ENCODE assay signal across 8 mouse cellular contexts in genomic region chr13:51644829-51645789, GRCm38 (mm10). TPM values are rescaled to one million over a fixed set of nuclear protein-coding genes. Genes with fewer than 3 reads are reported as not detected.
A peak's percentile ranks its signal among the peaks of the same experiment; 100 is the strongest.
DNase-seq lines count a peak whose midpoint lies in the region; ATAC-seq and TF ChIP-seq lines count a peak whose summit lies in the region.

TSS of gene Cks2 (plus strand) at chr13:51645232.

- peak within 1 kb of the TSS; percentile 71 for H3K4me3 ChIP-seq in cortical plate, adult 2 months (ENCODE audit: insufficient read depth, low read length)
- H3K4me3 ChIP-seq in megakaryocyte, embryonic 14.5 days (replicated peaks), result peak within 1 kb of the TSS; percentile 98

- peaks cover 15% of the 10 kb centered on the region for H3K36me3 ChIP-seq in megakaryocyte, embryonic 14.5 days (replicated peaks; ENCODE audit: low read length)

- no peaks in the 10 kb centered on the region for H3K4me1 ChIP-seq in cortical plate, adult 2 months (ENCODE audit: control insufficient read depth, insufficient read depth, low read length)
- H3K4me1 ChIP-seq in megakaryocyte, embryonic 14.5 days, result peaks cover 43% of the 10 kb centered on the region

- ATAC-seq in activated CD4-positive, CD25-positive, alpha-beta regulatory T cell, adult 4 months, result peak; percentile 98

- H3K9me3 ChIP-seq in megakaryocyte, embryonic 14.5 days, result no peaks in the 10 kb centered on the region

- DNase-seq in gastrocnemius, adult 8-10 months (ENCODE audit: low spot score in 2 of 2), result peak; percentile 92 to 94
- peak; percentile 96 for DNase-seq in hindlimb bud, embryonic 11.5 days (ENCODE audit: extremely low spot score, low read depth, low spot score)
- peak; percentile 86 to 98 for DNase-seq in left cerebral cortex, adult 8-10 months (ENCODE audit: low spot score in 2 of 2)
- peak; percentile 99 to 100 for DNase-seq in right cerebral cortex, postnatal 10 days (ENCODE audit: low spot score in 2 of 2)
- peak; percentile 86 for DNase-seq in urinary bladder, postnatal 25 days (ENCODE audit: low spot score)

- no peak for TF ChIP-seq CTCF in cortical plate, adult 2 months (IDR thresholded peaks at IDR 0.05; ENCODE audit: extremely low read depth, insufficient read depth, low read length)

- no peaks in the 10 kb centered on the region for H3K27me3 ChIP-seq in megakaryocyte, embryonic 14.5 days (replicated peaks)

- TF ChIP-seq POLR2A in cortical plate, adult 2 months (IDR thresholded peaks at IDR 0.05; ENCODE audit: extremely low read depth, insufficient read depth, low read length), result peak; percentile 69; the same call in 1 of the 2 replicates

- H3K27ac ChIP-seq in cortical plate, adult 2 months (ENCODE audit: insufficient read depth, low read length), result no peak within 1 kb of the TSS

RNA-seq across cellular contexts. Expression of gene Cks2, which starts in this region (rescaled TPM):
- polyA plus RNA-seq in activated CD4-positive, CD25-positive, alpha-beta regulatory T cell, adult 4 months (2017; shearing (Covaris generic)), result 10 to 100 TPM; 77.3 to 94.3 TPM
- 3.2 and 5.8 TPM in 2 replicates for polyA plus RNA-seq in cortical plate, adult 2 months (2012; rRNA removed)
- under 1 TPM in 3 of 4 experiments, not detected in 1; 0.39 to 0.65 (median 0.45) TPM for total RNA-seq in gastrocnemius, adult 8-10 months (2022)
- total RNA-seq in left cerebral cortex, adult 8-10 months (2022), result 1 to 10 TPM; 1.5 to 4.0 (median 3.0) TPM
- polyA plus RNA-seq in megakaryocyte, embryonic 14.5 days (2012; ENCODE audit: insufficient read depth, low replicate concordance), result 18.5 and 117 TPM in 2 replicates

Comparison
In these comparisons a context has a peak if more than half of its experiments do, and no peak if none do; other contexts are left out.
1. Peak in DNase-seq in gastrocnemius, adult 8-10 months; RNA of the gene not detected or under 1 TPM.